Mouse (Mus musculus) ovary, postnatal 36 days (tissue): Measurements from ENCODE around the gene Uhrf1.

ENCODE experiments used
- DNase-seq: peaks from one replicate; pipeline ENCODE4 v3.0.0; 2022; ENCODE audit warnings: low spot score, mixed read lengths

Uhrf1 gene

GRCm38 (mm10) chr17:56300186-56300585, 2.9 kb upstream of the Uhrf1 start, which contains the start of gene Arrdc5:
Gene Arrdc5 (minus strand): TSS chr17:56300286.
- DNase-seq: no peak

GRCm38 (mm10) chr17:56302363-56302996, 641 bp upstream of the Uhrf1 start:
- DNase-seq: peak; percentile 41

GRCm38 (mm10) chr17:56303847-56304586, 896 bp downstream of the Uhrf1 start:
- DNase-seq: peak; percentile 95

- no peak for DNase-seq
Measured at GRCm38 (mm10) chr17:56304718-56305117, 1.6 kb downstream of the Uhrf1 start.

- DNase-seq: no peak
Measured at GRCm38 (mm10) chr17:56305156-56305555, 2.0 kb downstream of the Uhrf1 start.

- DNase-seq: no peak
Measured at GRCm38 (mm10) chr17:56305826-56306225, 2.7 kb downstream of the Uhrf1 start.

GRCm38 (mm10) chr17:56308088-56308487, 5.0 kb downstream of the Uhrf1 start:
- DNase-seq: no peak

- no peak for DNase-seq
Measured at GRCm38 (mm10) chr17:56309191-56309945, 6.2 kb downstream of the Uhrf1 start.

GRCm38 (mm10) chr17:56324419-56324818, 21.3 kb downstream of the Uhrf1 start:
- no peak for DNase-seq

GRCm38 (mm10) chr17:56325450-56326152, 22.5 kb downstream of the Uhrf1 start, which contains the start of gene Kdm4b:
Gene Kdm4b (plus strand): TSS chr17:56326062.
- DNase-seq: peak; percentile 99

- no peak for DNase-seq
Measured at GRCm38 (mm10) chr17:56326153-56327147, 23.3 kb downstream of the Uhrf1 start.

GRCm38 (mm10) chr17:56329267-56329666, 26.1 kb downstream of the Uhrf1 start:
- no peak for DNase-seq

GRCm38 (mm10) chr17:56330345-56330744, 27.2 kb downstream of the Uhrf1 start:
- DNase-seq: no peak

- peak; percentile 21 for DNase-seq
Measured at GRCm38 (mm10) chr17:56331256-56331655, 28.1 kb downstream of the Uhrf1 start.

GRCm38 (mm10) chr17:56332987-56333386, 29.9 kb downstream of the Uhrf1 start:
- DNase-seq: no peak

- DNase-seq: peak; percentile 57
Measured at GRCm38 (mm10) chr17:56337190-56337589, 34.1 kb downstream of the Uhrf1 start.

GRCm38 (mm10) chr17:56337791-56338190, 34.7 kb downstream of the Uhrf1 start:
- no peak for DNase-seq

- DNase-seq: peak; percentile 25
Measured at GRCm38 (mm10) chr17:56338909-56339308, 35.8 kb downstream of the Uhrf1 start.

GRCm38 (mm10) chr17:56340717-56341116, 37.6 kb downstream of the Uhrf1 start:
- no peak for DNase-seq

GRCm38 (mm10) chr17:56343466-56343865, 40.3 kb downstream of the Uhrf1 start:
- no peak for DNase-seq

- no peak for DNase-seq
Measured at GRCm38 (mm10) chr17:56345364-56345763, 42.2 kb downstream of the Uhrf1 start.
